Comparison of ENCODE assay signal across 8 mouse cellular contexts in genomic region chr12:53248101-53248727, GRCm38 (mm10). TPM values are rescaled to one million over a fixed set of nuclear protein-coding genes. Genes with fewer than 3 reads are reported as not detected.
DNase-seq lines count a peak whose midpoint lies in the region; ATAC-seq and TF ChIP-seq lines count a peak whose summit lies in the region.

TSS of gene Npas3 (plus strand) at chr12:53248677.

- no peak within 1 kb of the TSS for H3K27ac ChIP-seq in lung, postnatal 0 days (ENCODE audit: low read length)
- H3K27ac ChIP-seq in layer of hippocampus, adult 2 months = peak within 1 kb of the TSS; percentile 88
- no peak within 1 kb of the TSS for H3K27ac ChIP-seq in stomach, embryonic 15.5 days

- peak within 1 kb of the TSS; percentile 58 for H3K4me2 ChIP-seq in lung, postnatal 0 days (replicated peaks; ENCODE audit: low read depth, low read length)
- H3K4me2 ChIP-seq in stomach, embryonic 15.5 days = peak within 1 kb of the TSS; percentile 98

- ATAC-seq in lung, postnatal 0 days = no peak
- ATAC-seq in stomach, embryonic 15.5 days (ENCODE audit: insufficient read depth, low FRiP score, low read depth) = no peak

- peaks cover 60% of the 10 kb centered on the region for H3K27me3 ChIP-seq in lung, postnatal 0 days (replicated peaks; ENCODE audit: insufficient read depth, low read length)
- peaks cover 56% of the 10 kb centered on the region for H3K27me3 ChIP-seq in stomach, embryonic 15.5 days (replicated peaks)

- TF ChIP-seq CTCF in lung, postnatal 0 days (IDR thresholded peaks at IDR 0.05) = no peak
- TF ChIP-seq CTCF in layer of hippocampus, adult 2 months (conservative IDR thresholded peaks at IDR 0.05) = no peak

- no peaks in the 10 kb centered on the region for H3K36me3 ChIP-seq in lung, postnatal 0 days (ENCODE audit: insufficient read depth, low read length)
- H3K36me3 ChIP-seq in stomach, embryonic 15.5 days = no peaks in the 10 kb centered on the region

- no peaks in the 10 kb centered on the region for H3K9me3 ChIP-seq in lung, postnatal 0 days (ENCODE audit: low read length)
- H3K9me3 ChIP-seq in stomach, embryonic 15.5 days = no peaks in the 10 kb centered on the region

- H3K4me1 ChIP-seq in lung, postnatal 0 days (ENCODE audit: insufficient read depth, low read depth, low read length) = peaks cover 6% of the 10 kb centered on the region
- peaks cover 32% of the 10 kb centered on the region for H3K4me1 ChIP-seq in stomach, embryonic 15.5 days

- TF ChIP-seq EP300 in lung, postnatal 0 days (IDR thresholded peaks at IDR 0.05) = no peak

- H3K9ac ChIP-seq in lung, postnatal 0 days (replicated peaks; ENCODE audit: low read depth) = no peak within 1 kb of the TSS
- 0 out of 2 replicates have a peak within 1 kb of the TSS, but pooled peaks have one; percentile 9 for H3K9ac ChIP-seq in stomach, embryonic 15.5 days

- WGBS in lung, postnatal 0 days = 2% methylated on average over 24 of the region's 62 CpGs
- WGBS in stomach, embryonic 15.5 days = under 1% methylated on average over 57 of the region's 62 CpGs

- peak within 1 kb of the TSS; percentile 32 for H3K4me3 ChIP-seq in lung, postnatal 0 days (ENCODE audit: low read depth, low read length)
- H3K4me3 ChIP-seq in layer of hippocampus, adult 2 months = peak within 1 kb of the TSS; percentile 57
- H3K4me3 ChIP-seq in stomach, embryonic 15.5 days (replicated peaks) = peak within 1 kb of the TSS; percentile 53

- DNase-seq in lung, postnatal 0 days (ENCODE audit: low spot score) = no peak
- no peak for DNase-seq in lung, adult 18-20 months
- DNase-seq in cerebellum, postnatal 4 days (ENCODE audit: low spot score in 2 of 2) = peak; percentile 33 to 42
- DNase-seq in gastrocnemius, postnatal 25 days = peak; percentile 18
- DNase-seq in layer of hippocampus, adult 2 months (ENCODE audit: low spot score in 2 of 2) = peak; percentile 28 to 55
- DNase-seq in lung, postnatal 4 days = peak; percentile 6 to 22
- no peak for DNase-seq in spleen, postnatal 10 days (ENCODE audit: low spot score in 2 of 2)

RNA-seq across cellular contexts. Expression of gene Npas3, which starts in this region (rescaled TPM):
- polyA plus RNA-seq in lung, postnatal 0 days (2015; fragmentation: Nextera tagmentation; extraction: Ambion mirVana) = 0.15 and 0.17 TPM in 2 replicates
- under 1 TPM; 0.23 to 0.24 TPM for total RNA-seq in gastrocnemius, postnatal 25 days (2021)
- 10 to 100 TPM; 22.9 to 29.1 TPM for total RNA-seq in layer of hippocampus, adult 2 months (2021)
- 3.0 and 3.1 TPM in 2 replicates for polyA plus RNA-seq in stomach, embryonic 15.5 days (2015; fragmentation: Nextera tagmentation; extraction: Ambion mirVana)

Comparison
In these comparisons a context has a peak if more than half of its experiments do, and no peak if none do; other contexts are left out.
1. RNA of gene Npas3 (total RNA-seq): 22.9 to 29.1 TPM in layer of hippocampus, adult 2 months; 0.23 to 0.24 TPM in gastrocnemius, postnatal 25 days; every median in the first group is over 10 times any median in the second.
2. DNase-seq: peak in cerebellum, postnatal 4 days (2 of 2), layer of hippocampus, adult 2 months (2 of 2) and lung, postnatal 4 days (2 of 2); none in lung, postnatal 0 days (single experiment), lung, adult 18-20 months (0 of 2) and spleen, postnatal 10 days (0 of 2).
3. Peak in DNase-seq in gastrocnemius, postnatal 25 days; RNA of the gene not detected or under 1 TPM.
4. Peak in every context shown above with its lines, with median percentiles within 50 percentile points of each other: H3K4me3 ChIP-seq.